Mouse (Mus musculus) hindbrain, embryonic 12.5 days (tissue): ENCODE data around the gene Zfp948. TPM values are rescaled to one million over a fixed set of nuclear protein-coding genes. Genes with fewer than 3 reads are reported as not detected.

ENCODE experiments used
- ATAC-seq: fragments of 200-750 bp; cut with Nextera tagmentation; 2 replicates; pipeline ENCODE4 v1.8.0; 2017; ENCODE audit warnings: moderate TSS enrichment; ENCODE audit not compliant: low FRiP score
- H3K27ac ChIP-seq: fragments of 300-500 bp; sonication (generic); 2 replicates; pipeline ENCODE4 v1.5.1; 2016; ENCODE audit warnings: mild to moderate bottlenecking
- H3K27me3 ChIP-seq: fragments of 300-500 bp; sonication (generic); 2 replicates; pipeline ENCODE4 v1.6.1; 2016; ENCODE audit warnings: mild to moderate bottlenecking
- H3K36me3 ChIP-seq: fragments of 300-500 bp; sonication (generic); 2 replicates; pipeline ENCODE4 v1.6.1; 2016; ENCODE audit warnings: mild to moderate bottlenecking
- H3K4me1 ChIP-seq: fragments of 300-500 bp; sonication (generic); 2 replicates; pipeline ENCODE4 v1.6.1; 2016
- H3K4me2 ChIP-seq: fragments of 300-500 bp; sonication (generic); replicated peaks from 2 replicates; pipeline ENCODE4 v1.6.1; 2016; ENCODE audit warnings: mild to moderate bottlenecking
- H3K4me3 ChIP-seq: fragments of 300-500 bp; sonication (generic); 2 replicates; pipeline ENCODE4 v1.5.1; 2016; ENCODE audit warnings: mild to moderate bottlenecking
- H3K9ac ChIP-seq: fragments of 300-500 bp; sonication (generic); 2 replicates; pipeline ENCODE4 v1.6.1; 2016; ENCODE audit warnings: mild to moderate bottlenecking, moderate library complexity
- H3K9me3 ChIP-seq: fragments of 300-500 bp; sonication (generic); replicated peaks from 2 replicates; pipeline ENCODE4 v1.6.1; 2016; ENCODE audit warnings: mild to moderate bottlenecking
- WGBS: fragments of 180-500 bp; shearing (Covaris S2); methylation state at CpG from one replicate; pipeline ENCODE4 v1.1.7; 2016; 5-methylcytosine and 5-hydroxymethylcytosine counted together
- polyA plus RNA-seq: library from polyadenylated mRNA; unstranded; fragments of >200 nt; fragmentation: Nextera tagmentation; extraction: Ambion mirVana; gene quantifications from 2 replicates; pipeline ENCODE4 v1.2.1, GENCODE M21; 2016

The Zfp948 gene
- 15.7 and 17.1 TPM in 2 replicates for polyA plus RNA-seq

DNA sequence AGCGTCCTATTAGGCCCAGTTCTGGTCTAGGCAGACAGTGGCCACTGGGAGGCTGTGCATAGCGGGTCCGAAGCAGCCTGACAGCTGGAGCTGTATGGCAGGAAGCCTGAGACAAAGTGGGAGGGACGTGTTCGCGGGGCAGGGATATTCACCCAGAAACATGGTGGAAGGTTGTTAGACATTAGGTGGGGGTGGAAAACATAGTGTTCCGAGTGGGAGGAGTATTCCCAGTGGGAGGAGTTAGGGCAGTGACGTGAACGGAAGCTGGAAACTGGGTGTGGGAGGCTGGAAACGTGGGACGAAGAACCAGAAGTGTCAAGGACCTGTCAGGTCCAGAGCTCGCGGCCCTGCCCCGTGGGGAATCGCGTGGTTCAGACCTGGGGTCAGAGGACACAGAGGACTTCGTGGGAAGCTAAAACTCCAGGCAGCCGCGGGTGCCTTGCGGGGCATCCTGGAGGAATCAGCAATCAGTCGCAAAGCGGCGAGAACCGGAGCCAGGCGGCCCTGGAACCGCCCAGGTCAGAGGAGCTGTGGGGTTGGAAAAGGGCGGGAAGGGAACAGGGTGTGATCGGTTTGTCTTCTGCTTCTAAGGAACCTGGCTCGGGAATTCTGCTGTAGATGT lies at the start of gene Zfp948:
Zfp948 (plus strand) TSS at position 281 of the 622 bp plus-strand sequence.
- Histone ChIP-seq H3K4me1 (peaks cover 9% of the 10 kb centered on the region), H3K9ac (peak within 1 kb of the TSS; percentile 65), H3K9me3 (no peaks in the 10 kb centered on the region), H3K27ac (peak within 1 kb of the TSS; percentile 89), H3K4me2 (peak within 1 kb of the TSS; percentile 58), H3K36me3 (no peaks in the 10 kb centered on the region), H3K4me3 (peak within 1 kb of the TSS; percentile 51), H3K27me3 (no peaks in the 10 kb centered on the region)
- 1% methylated on average over 29 of the region's 29 CpGs for WGBS
- peak; percentile 95 for ATAC-seq

GRCm38 (mm10) chr17:21517130-21517671 lies 49.6 kb upstream of the Zfp948 start:
- peak overlapping the region; percentile 76 for H3K27ac ChIP-seq
- WGBS, result 42% methylated on average over 4 of the region's 4 CpGs
- no peaks in the 10 kb centered on the region for H3K9me3 ChIP-seq
- H3K9ac ChIP-seq, result peak overlapping the region; percentile 71
- peaks cover 7% of the 10 kb centered on the region; the same call in 1 of the 2 replicates for H3K4me1 ChIP-seq
- H3K4me3 ChIP-seq, result peak overlapping the region; percentile 57
- ATAC-seq, result peak; percentile 36; the same call in 1 of the 2 replicates
- H3K36me3 ChIP-seq, result no peaks in the 10 kb centered on the region
- H3K27me3 ChIP-seq, result no peaks in the 10 kb centered on the region
- peak overlapping the region; percentile 85 for H3K4me2 ChIP-seq

DNA sequence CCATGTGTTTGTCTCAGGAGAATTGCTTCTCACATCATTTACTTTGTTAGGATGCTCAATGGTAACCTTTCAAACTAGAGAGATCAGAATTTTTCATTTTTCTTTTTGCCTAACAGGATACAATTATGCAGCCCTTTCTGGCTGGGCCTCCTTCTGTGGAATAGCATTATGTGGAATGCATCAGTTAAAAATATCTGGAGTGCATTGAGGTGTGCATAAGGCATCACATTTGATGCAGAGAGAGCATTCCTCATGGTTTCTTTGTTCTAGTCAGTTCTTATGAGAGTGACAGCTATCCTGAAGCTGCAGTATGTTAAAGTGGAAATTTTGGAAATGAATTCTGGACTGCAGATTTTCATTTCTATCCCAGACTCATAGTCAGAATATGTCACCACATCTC lies 40.5 kb upstream of the Zfp948 start:
- ATAC-seq, result no peak

DNA sequence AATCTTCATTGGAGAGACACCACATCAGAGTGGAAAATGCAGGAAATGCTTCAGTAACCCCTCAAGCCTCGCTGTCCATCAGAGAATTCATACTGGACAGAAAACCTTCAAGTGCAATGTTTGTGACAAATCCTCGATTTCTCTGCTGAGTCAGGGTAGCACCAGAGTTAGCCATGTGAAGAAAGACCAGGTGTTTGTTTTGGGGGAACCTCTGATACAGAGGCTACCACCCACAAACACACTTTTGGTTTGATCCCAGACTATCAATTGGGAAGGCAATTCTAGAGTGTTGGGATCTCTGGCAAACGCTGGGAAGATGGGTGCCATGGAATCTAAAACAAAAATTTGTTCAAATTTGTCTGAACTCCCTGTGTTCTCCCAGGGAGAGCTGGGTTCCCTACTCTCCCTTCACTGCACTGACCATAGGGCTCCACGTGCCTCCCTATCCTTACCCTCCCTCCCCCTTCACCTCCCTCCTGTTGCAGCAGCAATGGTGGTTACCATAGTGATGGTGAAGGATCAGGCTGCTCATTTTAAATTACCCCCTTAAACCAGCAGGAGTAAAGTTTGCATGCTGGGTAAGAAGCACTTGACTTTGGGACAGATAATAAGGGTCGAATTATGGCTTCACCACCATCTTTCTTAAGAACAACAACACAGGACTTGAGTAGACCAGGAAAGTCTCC lies 36.0 kb upstream of the Zfp948 start:
- Histone ChIP-seq H3K9ac (no peak overlapping the region), H3K4me3 (no peak overlapping the region), H3K9me3 (no peaks in the 10 kb centered on the region), H3K27me3 (no peaks in the 10 kb centered on the region), H3K4me1 (peaks cover 15% of the 10 kb centered on the region), H3K36me3 (no peaks in the 10 kb centered on the region), H3K27ac (no peak overlapping the region), H3K4me2 (no peak overlapping the region)
- 75% methylated on average over 5 of the region's 5 CpGs for WGBS
- ATAC-seq, result no peak

More for the DNA sequence above, 40.5 kb upstream of the Zfp948 start:
- Histone ChIP-seq H3K9me3 (no peaks in the 10 kb centered on the region), H3K4me1 (no peaks in the 10 kb centered on the region; the same call in 1 of the 2 replicates), H3K9ac (no peak overlapping the region), H3K4me2 (no peak overlapping the region), H3K27me3 (no peaks in the 10 kb centered on the region), H3K36me3 (no peaks in the 10 kb centered on the region), H3K4me3 (no peak overlapping the region), H3K27ac (no peak overlapping the region)

- Histone ChIP-seq H3K9me3 (no peaks in the 10 kb centered on the region), H3K4me1 (peaks cover 15% of the 10 kb centered on the region), H3K4me2 (peak overlapping the region; percentile 65), H3K27me3 (no peaks in the 10 kb centered on the region), H3K9ac (peak overlapping the region; percentile 79; the same call in 1 of the 2 replicates), H3K27ac (peak overlapping the region; percentile 93), H3K4me3 (peak overlapping the region; percentile 75), H3K36me3 (no peaks in the 10 kb centered on the region)
- no peak for ATAC-seq
- WGBS, result 81% methylated on average over 5 of the region's 5 CpGs
These were observed 35.2 kb upstream of the Zfp948 start for GRCm38 (mm10) chr17:21531621-21532020.

DNA sequence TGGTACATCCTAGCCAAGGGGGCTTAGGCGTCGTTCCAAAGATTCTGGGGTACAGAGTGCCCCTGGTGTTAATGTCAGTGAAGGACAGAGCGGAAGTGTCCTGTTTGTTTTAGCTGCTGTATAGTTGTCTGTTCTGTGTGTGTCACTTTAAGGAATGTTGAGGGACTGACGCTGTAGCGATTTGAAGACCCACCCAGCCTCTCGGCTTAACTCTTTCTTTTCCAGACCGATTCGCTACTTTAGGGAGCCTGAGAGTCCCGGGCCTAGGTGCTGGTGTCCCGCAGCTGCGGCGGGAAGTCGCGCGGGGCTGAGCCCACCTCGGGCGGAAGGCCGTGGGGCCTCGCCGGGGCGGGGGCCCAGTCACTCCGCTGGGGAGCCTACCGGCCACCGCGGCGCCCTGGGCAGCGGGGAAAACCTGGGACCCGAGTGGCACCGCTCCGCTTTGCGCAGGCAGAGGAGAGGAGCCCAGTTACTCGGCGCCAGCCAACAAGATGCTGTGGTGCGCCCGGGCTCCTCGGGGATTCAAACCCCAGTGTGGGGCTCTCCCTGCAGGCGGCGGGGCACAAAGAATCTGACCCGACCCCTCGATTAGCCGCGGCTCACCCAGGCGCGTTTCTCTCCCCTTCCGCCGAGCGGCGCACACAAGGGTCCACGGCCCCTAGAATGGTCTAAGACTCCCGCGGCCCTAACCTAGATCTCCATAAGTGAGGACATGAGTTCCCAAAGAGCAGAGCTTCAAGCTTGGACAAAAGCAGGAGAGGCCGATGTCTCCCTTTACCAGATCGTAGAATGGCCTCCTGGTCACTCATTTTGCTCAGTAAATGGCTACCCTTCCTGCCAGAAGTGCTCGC lies 34.5 kb upstream of the Zfp948 start:
- H3K4me1 ChIP-seq, result peaks cover 15% of the 10 kb centered on the region
- peak; percentile 86 for ATAC-seq
- peak overlapping the region; percentile 75 for H3K4me3 ChIP-seq
- no peaks in the 10 kb centered on the region for H3K9me3 ChIP-seq
- H3K27me3 ChIP-seq, result no peaks in the 10 kb centered on the region
- peak overlapping the region; percentile 93 for H3K27ac ChIP-seq
- H3K36me3 ChIP-seq, result no peaks in the 10 kb centered on the region
- H3K9ac ChIP-seq, result peak overlapping the region; percentile 79
- peak overlapping the region; percentile 65 for H3K4me2 ChIP-seq
- WGBS, result 1% methylated on average over 54 of the region's 54 CpGs

DNA sequence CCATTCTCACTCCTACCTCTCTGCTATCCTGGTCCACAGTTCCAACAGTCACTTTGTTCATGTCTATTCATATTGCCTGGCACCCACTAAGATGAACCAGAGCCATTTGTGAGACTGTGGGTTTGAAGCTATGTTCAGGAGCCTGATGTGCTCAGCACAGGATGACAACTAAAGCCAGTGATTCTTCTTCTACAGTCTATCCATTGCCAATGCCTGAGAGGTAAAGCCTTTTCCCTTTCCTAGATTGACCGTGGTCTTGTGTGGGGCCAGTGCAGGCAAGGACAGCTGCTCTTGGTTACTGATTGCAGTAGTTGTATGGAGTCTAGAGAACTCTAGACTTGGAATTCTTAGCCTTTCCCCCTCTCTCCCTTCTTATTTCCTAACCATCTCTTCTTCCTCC lies 32.8 kb upstream of the Zfp948 start:
- 100% methylated on average over 1 of the region's 1 CpGs for WGBS
- ATAC-seq, result no peak
- peaks cover 15% of the 10 kb centered on the region for H3K4me1 ChIP-seq
- H3K36me3 ChIP-seq, result no peaks in the 10 kb centered on the region
- H3K27me3 ChIP-seq, result no peaks in the 10 kb centered on the region
- no peak overlapping the region for H3K4me3 ChIP-seq
- no peaks in the 10 kb centered on the region for H3K9me3 ChIP-seq
- H3K4me2 ChIP-seq, result no peak overlapping the region
- no peak overlapping the region for H3K27ac ChIP-seq
- H3K9ac ChIP-seq, result no peak overlapping the region

DNA sequence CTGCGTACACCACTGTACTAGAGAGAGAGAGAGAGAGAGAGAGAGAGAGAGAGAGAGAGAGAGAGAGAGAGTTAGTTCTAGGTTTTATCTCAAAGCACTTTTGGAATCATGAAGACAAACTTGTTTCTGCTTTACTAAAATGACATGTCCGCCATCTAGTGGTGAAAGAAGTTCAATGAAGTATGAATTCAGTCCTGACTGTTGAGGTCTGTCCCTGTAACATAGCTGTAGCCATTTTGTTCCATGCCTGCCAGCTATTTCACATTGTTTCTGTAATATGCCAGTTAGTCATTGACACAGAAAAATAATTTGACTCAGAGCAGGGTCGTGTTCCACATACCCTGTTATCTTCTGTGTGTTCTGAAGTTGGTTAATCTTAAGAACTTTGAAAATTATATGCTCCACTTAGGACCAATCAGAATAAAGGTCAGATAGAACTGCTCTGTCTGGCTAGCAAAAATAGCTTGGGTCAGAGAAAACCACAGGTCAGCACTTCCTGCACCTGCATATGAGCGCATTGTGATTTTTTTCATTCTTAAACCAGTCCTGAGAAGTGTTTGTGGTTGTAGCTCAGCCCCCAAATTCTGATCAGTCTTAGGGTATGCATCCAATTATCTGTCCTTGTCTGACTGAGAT lies 32.2 kb upstream of the Zfp948 start:
- 27% methylated on average over 4 of the region's 4 CpGs for WGBS
- no peaks in the 10 kb centered on the region for H3K36me3 ChIP-seq
- H3K4me2 ChIP-seq, result no peak overlapping the region
- H3K27me3 ChIP-seq, result no peaks in the 10 kb centered on the region
- no peaks in the 10 kb centered on the region for H3K9me3 ChIP-seq
- H3K4me3 ChIP-seq, result no peak overlapping the region
- 0 out of 2 replicates have a peak, but pooled peaks have one; percentile 1 for ATAC-seq
- peaks cover 15% of the 10 kb centered on the region for H3K4me1 ChIP-seq
- H3K9ac ChIP-seq, result no peak overlapping the region
- no peak overlapping the region for H3K27ac ChIP-seq

DNA sequence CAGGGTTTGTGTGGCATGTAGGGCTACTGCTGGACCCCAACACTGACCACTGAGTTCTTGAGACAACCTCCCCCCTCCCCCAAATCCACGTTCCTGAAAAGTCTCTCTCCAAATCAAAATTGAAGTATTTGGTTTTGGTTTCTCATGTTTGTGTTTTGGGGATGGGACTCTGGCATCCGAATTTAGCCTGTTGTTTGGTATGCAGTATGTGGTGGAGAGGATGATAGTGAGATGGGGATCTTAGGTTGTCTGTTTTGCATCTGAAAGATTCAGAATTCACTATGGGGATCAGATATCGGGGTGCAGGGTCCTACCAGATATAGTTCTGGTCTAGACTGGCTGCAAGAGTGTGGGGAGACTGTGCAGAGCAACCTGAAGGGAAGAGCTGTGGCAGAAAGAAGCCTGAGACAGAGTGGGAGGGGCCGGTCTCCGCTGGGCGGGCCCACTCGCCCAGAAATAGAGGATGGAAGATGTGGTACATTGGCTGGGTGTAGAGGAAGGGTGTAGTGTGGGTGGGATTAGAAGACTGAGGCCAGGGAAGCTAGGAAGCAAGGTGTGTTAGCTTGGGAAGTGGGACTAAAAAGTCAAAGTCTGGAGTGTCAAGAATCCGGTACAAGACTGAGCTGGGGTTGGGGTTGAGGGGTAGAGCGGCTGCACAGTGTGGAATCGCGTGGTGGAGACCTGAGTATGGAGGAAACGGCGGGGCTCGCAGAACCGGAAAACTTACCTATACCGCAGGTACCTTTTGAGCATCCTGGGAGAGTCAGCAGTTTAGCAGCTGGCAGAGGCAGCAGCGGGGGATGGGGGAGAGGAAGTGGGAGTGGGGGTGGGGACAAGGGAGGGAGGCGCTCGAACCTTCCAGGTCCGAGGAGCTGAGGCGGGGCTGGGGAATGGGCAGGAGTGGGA lies 31.5 kb upstream of the Zfp948 start, which contains the start of gene Zfp52:
Zfp52 (plus strand) TSS at position 444 of the 906 bp plus-strand sequence.
- peak; percentile 32 for ATAC-seq
- Histone ChIP-seq H3K4me3 (peak within 1 kb of the TSS; percentile 32), H3K9me3 (no peaks in the 10 kb centered on the region), H3K36me3 (no peaks in the 10 kb centered on the region), H3K4me1 (peaks cover 15% of the 10 kb centered on the region), H3K4me2 (peak within 1 kb of the TSS; percentile 65), H3K9ac (peak within 1 kb of the TSS; percentile 49), H3K27ac (0 out of 2 replicates have a peak within 1 kb of the TSS, but pooled peaks have one; percentile 0), H3K27me3 (no peaks in the 10 kb centered on the region)
- 6% methylated on average over 21 of the region's 21 CpGs for WGBS

GRCm38 (mm10) chr17:21536096-21536495 lies 30.7 kb upstream of the Zfp948 start:
- Histone ChIP-seq H3K27me3 (no peaks in the 10 kb centered on the region), H3K27ac (no peak overlapping the region), H3K4me3 (peak overlapping the region; percentile 32), H3K9ac (peak overlapping the region; percentile 49), H3K4me2 (peak overlapping the region; percentile 65), H3K36me3 (no peaks in the 10 kb centered on the region), H3K4me1 (peaks cover 15% of the 10 kb centered on the region), H3K9me3 (no peaks in the 10 kb centered on the region)
- WGBS, result 44% methylated on average over 7 of the region's 7 CpGs
- no peak for ATAC-seq

DNA sequence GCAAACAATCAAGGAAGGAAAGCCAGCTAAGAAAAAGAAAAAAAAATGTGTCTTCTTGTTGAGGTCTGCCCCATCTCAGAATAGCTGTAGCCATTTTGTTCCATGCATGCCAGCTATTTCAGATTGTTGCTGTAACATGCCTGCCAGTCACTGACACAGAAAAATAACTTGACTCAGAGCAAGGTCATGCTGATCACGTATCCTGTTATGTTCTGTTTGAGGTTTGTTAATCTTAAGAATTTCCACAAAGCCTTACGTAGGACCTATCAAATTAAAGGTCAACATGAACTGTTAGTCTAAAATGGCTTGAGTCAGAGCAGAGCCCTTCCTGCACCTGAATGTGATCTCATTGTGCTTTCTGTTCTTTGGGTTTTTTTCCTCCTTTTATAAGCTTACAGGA lies 30.1 kb upstream of the Zfp948 start:
- no peak overlapping the region for H3K27ac ChIP-seq
- H3K27me3 ChIP-seq, result no peaks in the 10 kb centered on the region
- H3K36me3 ChIP-seq, result no peaks in the 10 kb centered on the region
- no peak overlapping the region for H3K4me2 ChIP-seq
- H3K9ac ChIP-seq, result no peak overlapping the region
- H3K9me3 ChIP-seq, result no peaks in the 10 kb centered on the region
- WGBS, result 75% methylated on average over 2 of the region's 2 CpGs
- H3K4me3 ChIP-seq, result no peak overlapping the region
- ATAC-seq, result no peak
- H3K4me1 ChIP-seq, result peaks cover 12% of the 10 kb centered on the region
